Mouse (Mus musculus): ENCODE results near the gene Tchhl1.
"Not testable (repeated sequence)": the region's sequence is repeated elsewhere in the genome, so short reads cannot be mapped to it uniquely, and the experiment has no call there.

Gene Tchhl1

DNA sequence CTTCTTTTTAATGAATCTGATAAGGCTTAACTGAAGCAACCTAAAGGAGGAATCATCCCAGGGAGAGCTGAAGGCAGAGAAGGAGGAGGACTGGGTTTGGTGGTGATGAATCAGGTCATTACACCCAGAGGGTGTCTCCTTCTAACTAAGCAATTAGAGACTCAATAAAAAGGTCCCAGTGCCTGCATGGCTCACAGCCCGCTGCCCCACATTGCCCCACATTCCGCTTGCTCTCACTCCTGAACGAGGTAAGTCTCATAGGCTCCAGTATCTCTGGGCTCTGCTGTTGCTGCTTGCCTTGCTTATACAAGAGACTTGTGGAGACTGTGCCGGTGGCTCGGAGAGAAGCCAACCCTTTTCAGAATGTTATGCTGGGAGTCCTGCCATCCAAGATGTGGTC lies at the start of gene Tchhl1:
Gene Tchhl1, plus strand, starts transcription at position 194 of the 400 bp plus-strand sequence.
- no peak for DNase-seq

DNA sequence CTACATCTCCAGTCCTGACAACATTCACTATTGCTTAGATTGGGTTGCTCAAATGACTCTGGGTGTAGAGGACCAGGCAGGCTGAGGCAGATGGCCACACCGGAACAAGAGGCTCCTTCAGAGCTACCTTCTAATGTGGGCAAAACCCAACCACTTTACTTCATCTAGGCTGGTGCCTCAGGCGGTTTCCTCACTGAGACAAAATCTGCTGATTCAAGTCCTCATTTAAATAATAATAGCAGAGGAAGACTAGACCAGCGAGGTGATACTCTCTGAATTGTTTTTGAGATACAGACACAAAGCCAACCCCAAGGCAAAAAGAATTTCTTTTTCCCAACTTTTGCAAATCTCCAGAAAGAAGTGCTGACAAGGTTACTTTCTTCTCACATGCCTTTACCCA lies 36.9 kb upstream of the Tchhl1 start:
- DNase-seq, result no peak

DNA sequence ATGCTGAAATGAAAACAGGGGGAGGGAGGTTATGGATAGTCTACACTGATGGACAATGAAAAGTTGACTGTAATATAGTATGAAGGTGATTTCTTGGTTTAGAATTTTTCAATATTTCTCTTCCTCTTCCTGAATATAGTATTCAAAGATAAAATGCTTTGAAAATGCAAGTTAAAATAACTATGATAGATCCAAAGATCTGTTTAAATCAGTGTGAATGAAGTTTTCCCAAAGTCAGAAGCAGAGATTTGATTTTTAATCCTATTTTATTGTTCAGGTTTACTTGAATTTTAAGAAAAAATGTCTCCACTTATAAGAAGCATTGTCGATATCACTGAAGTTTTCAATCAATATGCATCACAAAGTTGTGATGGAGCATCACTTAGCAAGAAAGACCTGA lies 26.5 kb upstream of the Tchhl1 start, which contains the start of gene Tchh:
Gene Tchh, plus strand, starts transcription at position 301 of the 400 bp plus-strand sequence.
- no peak for DNase-seq

DNA sequence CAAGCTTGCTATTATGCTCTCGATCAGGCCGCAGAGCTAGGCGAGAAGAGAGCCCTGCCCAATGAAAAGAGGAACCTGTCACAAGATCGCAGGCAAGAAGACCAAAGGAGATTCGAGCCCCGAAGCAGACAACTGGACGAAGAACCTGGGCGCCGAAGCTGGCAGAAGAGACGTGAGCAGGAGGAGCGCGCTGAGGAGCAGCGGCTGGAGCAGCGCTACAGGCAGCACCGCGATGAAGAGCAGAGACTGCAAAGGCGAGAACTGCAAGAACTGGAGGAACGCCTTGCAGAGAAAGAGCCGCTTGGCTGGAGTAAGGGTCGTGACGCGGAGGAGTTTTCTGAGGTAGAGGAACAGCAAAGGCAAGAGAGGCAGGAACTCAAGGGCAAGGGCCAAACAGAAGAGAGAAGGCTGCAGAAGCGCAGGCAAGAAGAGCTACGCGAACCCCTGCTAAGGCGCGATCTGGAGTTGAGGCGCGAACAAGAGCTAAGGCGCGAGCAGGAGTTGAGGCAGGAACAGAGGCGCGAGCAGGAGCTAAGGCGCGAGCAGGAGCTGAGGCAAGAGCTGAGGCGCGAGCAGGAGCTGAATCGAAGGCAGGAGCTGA lies 25.0 kb upstream of the Tchhl1 start:
- peak; percentile 17 for DNase-seq

DNA sequence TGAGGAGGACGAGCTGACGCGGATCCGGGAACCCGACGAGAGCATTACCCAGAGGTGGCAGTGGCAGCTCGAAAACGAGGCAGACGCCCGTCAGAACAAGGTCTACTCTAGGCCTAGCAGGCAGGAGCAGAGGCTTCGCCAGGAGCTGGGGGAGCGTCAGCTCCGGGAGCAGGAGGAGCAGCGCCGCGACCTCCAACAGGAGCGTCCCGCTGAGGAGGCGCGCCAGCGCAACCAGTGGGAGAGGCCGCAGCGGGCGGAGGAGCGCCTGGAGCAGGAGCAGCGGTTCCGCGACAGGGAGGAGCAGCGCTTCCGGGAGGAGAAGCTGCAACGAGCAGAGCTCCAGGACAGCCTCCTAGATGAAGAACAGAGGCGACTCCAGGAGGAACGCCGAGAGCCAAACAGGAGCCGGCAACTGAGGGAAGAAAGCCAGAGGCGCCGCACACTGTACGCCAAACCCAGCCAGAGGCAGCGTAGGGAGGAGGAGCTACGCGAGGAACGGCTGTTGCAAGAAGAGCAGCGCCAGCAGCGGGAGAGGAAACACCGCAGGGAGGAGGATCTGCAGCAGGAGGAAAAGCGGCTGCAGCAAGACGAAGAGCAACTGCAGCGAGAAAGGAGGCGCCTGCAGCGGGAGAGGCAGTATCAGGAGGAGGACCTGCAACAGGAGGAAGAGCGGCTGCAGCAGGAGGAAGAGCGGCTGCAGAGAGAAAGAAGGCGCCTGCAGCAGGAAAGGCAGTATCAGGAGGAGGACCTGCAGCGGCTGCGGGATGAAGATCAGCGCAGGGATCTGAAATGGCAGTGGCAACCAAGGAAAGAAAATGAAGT lies 24.0 kb upstream of the Tchhl1 start:
- peak; percentile 80 for DNase-seq

DNA sequence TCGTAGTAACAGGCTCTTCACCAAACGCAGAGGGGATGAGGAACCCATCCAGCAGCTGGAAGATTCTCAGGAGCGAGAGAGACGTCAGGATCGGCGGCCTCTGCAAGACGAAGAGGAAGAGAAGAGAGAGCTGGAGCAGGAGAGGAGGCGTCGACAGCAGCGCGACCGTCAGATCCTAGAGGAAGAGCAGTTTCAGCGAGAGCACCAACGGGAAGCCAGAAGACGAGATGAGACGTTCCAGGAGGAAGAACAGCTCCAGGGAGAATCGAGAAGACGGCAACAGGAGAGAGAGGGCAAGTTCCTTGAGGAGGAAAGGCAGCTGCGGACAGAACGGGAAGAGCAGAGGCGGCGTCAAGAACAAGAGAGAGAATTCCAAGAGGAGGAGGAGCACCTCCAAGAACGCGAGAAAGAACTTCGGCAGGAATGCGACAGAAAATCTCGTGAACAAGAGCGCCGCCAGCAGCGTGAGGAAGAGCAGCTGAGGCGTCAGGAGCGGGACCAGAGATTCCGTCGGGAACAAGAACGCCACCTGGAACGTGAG lies 23.3 kb upstream of the Tchhl1 start:
- peak; percentile 44 for DNase-seq

DNA sequence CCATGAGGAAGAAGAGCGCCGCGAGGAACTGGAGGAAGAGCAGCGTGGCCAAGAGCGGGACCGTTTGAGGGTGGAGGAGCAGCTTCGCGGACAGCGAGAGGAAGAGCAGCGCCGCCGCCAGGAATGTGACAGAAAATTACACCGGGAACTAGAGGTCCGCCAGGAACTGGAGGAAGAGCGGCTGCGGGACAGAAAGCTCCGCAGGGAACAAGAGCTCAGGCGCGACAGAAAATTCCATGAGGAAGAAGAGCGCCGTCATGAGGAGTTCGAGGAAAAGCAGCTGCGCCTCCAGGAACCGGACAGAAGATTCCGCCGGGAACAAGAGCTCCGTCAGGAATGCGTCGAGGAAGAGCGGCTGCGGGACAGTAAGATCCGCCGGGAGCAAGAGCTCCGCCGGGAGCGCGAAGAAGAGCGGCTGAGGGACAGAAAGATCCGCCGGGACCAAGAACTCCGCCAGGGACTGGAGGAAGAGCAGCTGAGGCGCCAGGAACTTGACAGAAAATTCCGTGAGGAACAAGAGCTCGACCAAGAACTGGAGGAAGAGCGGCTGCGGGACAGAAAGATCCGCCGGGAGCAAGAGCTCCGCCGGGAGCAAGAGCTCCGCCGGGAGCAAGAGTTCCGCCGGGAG lies 22.3 kb upstream of the Tchhl1 start:
- DNase-seq, result peak; percentile 25

DNA sequence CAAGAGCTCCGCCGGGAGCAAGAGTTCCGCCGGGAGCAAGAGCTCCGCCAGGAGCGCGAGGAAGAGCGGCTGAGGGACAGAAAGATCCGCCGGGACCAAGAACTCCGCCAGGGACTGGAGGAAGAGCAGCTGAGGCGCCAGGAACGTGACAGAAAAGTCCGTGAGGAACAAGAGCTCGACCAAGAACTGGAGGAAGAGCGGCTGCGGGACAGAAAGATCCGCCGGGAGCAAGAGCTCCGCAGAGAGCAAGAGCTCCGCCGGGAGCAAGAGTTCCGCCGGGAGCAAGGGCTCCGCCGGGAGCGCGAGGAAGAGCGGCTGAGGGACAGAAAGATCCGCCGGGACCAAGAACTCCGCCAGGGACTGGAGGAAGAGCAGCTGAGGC lies 21.8 kb upstream of the Tchhl1 start:
- not testable (repeated sequence) for DNase-seq

DNA sequence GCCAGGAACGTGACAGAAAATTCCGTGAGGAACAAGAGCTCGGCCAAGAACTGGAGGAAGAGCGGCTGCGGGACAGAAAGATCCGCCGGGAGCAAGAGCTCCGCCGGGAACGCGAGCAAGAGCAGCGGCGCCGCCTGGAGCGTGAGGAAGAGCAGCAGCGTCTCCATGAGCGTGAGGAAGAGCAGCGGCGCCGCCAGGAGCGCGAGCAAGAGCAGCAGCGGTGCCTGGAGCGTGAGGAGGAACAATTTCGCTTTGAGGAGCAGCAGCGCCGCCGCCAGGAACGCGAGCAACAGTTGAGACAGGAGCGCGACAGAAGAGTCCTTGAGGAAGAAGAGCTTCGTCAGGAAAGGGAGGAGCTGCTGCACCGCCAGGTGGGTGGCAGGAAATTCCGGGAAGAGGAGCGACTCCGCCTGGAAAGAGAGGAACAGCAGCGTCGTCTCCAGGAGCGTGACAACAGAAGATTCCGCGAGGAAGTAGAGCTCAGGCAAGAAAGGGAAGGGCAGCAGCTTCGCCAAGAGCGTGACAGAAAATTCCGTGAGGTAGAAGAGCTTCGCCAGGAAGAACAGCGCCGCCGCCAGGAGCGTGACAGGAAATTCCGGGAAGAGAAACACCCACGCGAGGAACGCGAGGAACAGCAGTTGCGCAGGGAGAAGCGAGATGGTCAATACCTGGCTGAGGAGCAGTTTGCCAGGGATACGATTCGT lies 21.3 kb upstream of the Tchhl1 start:
- peak; percentile 60 for DNase-seq

DNA sequence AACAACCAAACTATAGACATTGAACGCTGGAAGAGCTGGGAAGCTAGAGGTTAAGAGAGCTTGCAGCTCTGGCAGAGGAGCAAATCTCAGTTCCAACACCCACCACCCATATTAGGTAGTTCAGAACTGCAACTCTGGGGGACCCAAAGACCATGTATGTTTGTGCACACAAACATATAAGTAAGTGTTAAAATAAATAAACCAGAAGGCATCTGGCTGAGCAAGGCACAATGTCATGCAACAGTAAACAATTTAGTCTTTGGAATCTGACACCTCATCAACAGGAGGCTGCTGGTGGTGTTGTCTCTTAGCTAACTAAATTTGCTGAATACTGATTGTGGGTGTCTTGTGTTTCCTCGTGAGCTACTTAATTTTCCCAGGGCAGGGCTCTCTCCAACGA lies 2.0 kb upstream of the Tchhl1 start:
- peak; percentile 33 for DNase-seq

DNA sequence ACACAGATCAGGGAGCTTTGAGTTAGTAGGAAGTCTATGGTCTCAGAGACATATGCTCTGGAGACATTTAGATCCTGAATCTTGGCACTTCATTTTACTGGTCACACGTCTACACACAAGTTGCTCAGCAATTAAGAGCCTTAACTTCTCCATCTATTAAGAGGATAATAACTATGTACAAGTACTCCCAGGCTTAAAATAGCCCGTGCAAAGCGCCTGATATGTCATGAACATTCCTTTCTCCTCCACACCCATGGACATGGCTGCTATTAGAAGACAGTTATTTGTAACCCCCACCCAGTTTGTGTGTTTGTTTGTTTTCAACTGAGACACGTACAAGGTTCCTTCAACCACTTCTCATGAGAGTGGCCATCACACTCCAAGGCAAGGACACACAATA lies 1.4 kb upstream of the Tchhl1 start:
- DNase-seq, result no peak

DNA sequence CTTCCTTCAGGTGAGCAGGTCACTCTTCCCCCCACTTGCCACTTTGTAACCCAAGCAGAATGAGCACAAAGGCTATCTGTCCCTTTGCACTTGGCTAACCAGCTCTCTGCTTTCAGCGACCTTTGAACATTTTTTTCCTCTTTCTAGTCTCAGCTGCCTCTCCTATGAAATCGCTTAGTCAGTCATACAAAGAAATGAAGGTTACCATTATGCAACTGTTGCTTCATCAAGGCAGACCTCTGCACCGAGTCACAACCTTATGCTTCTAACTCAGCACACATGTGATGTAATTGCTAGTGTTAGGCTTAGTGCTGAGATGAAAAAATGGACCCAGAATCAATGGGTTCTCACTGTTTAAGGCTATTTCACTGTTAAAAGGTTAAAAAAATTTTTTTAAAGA lies 1.1 kb downstream of the Tchhl1 start:
- no peak for DNase-seq

DNA sequence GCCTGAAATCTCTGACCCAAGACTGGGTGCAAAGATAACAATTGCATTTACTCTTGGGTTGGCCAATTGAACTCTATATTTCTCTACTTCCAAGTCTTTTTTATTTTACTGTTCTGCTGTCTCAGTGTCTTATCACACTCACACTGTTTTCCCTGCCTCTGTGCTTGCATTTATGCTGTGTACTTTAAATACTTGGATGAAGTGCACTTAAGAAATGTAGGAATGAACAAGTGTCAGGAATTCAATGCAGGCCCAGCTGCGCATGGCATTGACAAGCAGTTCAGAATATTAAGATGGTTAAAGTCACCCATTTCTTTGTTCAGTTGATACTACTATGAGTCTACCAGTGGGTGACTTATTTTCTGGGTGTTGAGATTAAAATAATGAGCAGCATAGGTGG lies 11.5 kb downstream of the Tchhl1 start:
- DNase-seq, result no peak

DNA sequence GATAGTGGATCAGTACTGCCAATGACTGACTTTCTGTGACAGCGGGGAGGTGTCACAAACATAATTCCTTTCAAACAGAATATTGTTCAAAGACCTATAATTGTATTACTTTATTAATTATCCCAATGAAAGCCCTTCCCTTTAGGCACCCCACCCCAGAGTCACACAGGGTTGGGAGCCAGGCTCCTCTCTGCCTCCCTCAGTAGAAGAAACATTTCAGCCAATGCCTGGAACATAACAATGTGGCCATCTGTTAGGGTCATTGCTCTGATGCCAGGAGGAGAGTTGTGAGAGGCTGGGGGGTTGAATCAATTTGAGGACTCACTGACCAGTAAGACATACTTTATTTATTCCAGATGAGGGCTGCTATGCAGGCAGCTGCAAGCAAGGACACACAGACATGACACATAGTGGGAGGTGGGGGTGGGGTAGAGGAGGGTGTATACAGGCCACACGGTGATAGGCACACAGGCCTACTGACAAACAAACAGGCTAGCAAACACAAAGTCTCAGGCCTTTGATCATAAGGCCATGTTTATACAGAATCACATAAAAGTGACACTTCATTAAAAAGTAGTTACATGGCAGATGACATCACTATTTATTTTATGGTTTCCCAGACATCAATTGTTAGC lies 13.5 kb downstream of the Tchhl1 start:
- no peak for DNase-seq

DNA sequence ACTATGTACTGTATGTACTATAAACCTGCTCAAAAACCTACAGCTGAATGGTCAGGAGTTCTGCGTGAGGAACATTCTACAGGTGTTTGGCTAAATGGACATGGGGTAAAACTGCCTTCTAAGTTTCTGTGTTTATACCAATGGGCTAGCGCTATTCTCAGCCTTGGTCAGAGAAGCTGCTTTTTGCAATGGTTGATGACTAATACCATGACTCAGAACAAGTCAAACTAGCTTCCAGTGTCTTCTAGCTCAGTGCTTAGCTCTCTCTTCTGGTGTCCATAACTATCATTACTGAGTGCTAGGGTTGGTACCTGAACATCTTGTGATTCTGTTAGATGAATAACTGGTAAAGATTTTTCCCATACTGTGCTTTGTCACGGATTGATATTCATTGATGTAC lies 17.1 kb downstream of the Tchhl1 start:
- DNase-seq, result no peak

DNA sequence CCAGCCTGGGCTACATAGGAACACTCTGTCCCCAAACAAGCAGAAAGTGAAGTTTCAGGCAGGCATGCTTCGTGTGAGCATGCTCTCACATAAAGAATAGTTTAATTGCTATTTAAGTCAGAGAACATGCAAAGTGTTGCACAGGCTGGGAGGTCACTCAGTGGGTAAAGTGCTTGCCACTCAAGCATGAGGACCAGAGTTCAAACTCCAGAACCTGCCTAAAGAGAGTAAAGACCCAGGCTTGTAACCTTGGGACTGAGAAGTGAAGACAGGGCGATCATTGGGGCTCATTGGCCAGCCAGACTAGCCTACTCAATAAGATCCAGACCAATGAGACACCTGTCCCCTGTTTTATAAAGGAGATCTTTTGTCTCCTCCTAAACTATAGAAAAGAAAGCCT lies 20.0 kb downstream of the Tchhl1 start:
- DNase-seq, result no peak

DNA sequence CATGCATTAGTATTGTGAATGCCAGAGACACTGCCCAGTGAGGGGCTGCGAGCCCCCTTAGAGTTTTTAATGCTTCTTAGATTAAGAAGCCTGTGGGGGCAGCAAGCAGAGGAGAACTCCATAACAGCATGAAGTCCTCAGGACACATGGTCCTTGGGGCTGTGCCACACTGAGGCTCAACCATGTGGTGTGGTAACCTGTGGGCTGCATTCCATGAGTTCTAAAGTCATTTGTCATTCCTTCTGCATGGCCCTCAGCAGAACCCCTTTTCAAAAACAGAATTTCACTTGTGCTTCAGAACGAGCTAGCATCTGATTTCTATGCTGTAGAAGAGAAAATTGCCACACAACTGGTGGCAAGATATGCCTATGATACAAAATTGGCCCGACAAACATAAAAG lies 23.6 kb downstream of the Tchhl1 start:
- no peak for DNase-seq

DNA sequence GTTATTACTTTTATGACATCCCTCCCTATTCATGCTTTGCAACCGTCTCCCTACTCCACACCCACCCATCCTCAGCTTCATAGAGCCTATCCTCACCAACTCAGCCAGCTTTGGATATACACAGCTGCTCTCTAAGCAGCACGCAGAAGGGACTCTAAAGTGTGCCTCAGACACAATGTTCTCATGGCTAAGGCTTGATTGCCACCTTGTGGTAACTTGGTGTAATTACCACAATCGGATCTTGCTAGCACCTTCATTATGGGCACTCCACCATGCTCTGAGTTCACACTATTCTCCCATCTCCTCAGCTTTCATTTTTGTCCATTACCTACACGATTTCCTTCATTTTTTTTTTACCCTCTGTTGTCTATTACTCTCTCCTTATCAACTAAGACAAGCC lies 25.4 kb downstream of the Tchhl1 start:
- peak; percentile 75 for DNase-seq

DNA sequence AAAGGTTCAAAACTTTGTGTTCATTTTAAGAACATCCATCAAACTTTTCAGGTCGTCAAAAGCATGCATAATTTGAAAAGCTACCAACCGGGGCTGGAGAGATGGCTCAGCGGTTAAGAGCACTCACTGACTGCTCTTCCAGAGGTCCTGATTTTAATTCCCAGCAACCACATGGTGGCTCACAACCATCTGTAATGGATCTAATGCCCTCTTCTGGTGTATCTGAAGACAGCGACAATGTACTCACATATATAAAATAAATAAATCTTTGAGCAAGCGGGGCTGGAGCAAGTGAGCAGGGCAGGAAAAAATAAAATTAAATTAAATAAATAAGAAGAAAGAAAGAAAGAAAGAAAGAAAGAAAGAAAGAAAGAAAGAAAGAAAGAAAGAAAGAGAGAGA lies 26.2 kb downstream of the Tchhl1 start:
- DNase-seq, result not testable (repeated sequence)

DNA sequence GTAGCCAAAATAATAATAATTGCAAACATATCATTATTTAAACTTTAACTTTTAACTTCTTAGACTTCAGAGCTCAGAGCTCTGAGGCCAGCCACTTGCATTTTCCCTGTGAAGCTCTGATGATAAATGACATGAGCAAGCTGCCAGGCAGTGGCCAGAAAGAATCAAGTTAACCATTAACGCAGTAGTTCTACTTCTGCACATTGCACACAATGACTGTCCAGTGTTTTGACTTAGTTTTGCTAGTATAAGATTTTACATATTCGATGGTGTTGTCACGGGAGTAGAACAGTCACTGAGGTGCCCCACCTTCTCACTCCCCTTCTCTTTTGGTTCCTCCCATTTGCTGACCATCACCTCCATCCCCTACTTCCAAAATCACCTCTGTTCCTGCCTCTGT lies 28.6 kb downstream of the Tchhl1 start:
- no peak for DNase-seq

DNA sequence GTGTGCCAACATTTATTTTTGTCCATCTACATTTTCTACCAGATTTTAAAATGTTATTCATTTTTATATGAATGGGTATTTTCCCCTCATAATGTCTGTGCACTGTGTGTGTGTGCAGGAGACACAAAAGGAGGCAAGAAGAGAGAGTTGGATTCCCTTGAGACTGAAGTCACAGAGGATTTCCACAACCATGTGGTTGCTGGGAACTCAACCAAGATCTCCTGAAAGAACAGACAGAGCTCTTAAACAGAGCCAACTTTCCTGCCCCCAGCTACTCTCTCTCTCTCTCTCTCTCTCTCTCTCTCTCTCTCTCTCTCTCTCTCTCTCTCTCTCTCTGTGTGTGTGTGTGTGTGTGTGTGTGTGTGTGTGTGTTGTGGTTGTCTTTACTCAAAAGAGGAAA lies 30.6 kb downstream of the Tchhl1 start:
- no peak for DNase-seq

DNA sequence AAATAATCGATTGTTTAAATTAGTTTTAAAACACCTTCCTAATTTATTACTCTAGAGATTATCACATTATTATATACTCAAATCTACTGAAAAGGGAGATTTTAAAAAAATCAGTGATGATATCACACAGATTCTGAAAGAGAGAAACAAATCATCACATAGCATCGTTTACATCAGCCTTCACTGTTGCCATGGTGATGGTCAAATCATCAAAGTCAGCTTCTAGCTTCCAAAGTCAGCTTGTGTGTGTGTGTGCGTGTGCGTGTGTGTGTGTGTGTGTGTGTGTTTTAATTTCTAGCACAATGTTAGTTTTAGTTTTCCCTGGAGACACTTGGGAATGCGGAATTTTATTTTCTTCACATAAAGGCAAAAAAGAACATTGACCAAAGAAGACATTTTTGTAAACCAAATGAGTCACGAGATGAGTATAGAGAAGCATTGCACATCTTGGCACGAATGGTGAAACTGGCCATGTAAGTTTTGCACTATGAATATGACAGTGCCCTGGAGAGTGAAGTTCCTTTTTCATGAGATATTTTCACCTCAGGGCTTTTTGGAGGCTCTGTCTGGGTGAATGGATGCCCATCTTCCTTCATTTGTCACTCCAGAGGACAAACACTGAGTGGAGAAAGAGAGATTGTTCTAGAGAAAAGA lies 36.1 kb downstream of the Tchhl1 start:
- DNase-seq, result no peak

All from lung, postnatal 10 days (tissue).